Mouse (Mus musculus): ENCODE results near the gene Tfap4. TPM values are rescaled to one million over a fixed set of nuclear protein-coding genes. Genes with fewer than 3 reads are reported as not detected.

Gene Tfap4
- total RNA-seq (2021), result 1 to 10 TPM; 3.0 to 5.1 TPM
- long read RNA-seq, experiment 1, partial matches to known transcripts, result 1 of 2 reads
- long read RNA-seq, experiment 1, other reads (novel, unspliced or antisense), result 1 of 2 reads
- long read RNA-seq, experiment 2, partial matches to known transcripts, result 1 of 3 reads
- long read RNA-seq, experiment 2, other reads (novel, unspliced or antisense), result 1 of 3 reads

- intact Hi-C loops (cut with DNase I), result loop anchor here (2.0 kb wide), 1 partner anchor 47 kb away; no protein-coding TSS in a partner anchor
- peak; percentile 52 for TF ChIP-seq CTCF (IDR thresholded peaks at IDR 0.05)
- Histone ChIP-seq H3K4me3 (peak within 1 kb of the TSS; percentile 89), H3K27ac (peak within 1 kb of the TSS; percentile 97)
- peak; percentile 88 for DNase-seq
These were observed at the start of gene Tfap4 for GRCm38 (mm10) chr16:4559715-4560144. TSS of gene Tfap4 (minus strand) at chr16:4559854.

- Histone ChIP-seq H3K4me3 (no peak overlapping the region), H3K27ac (no peak overlapping the region)
- TF ChIP-seq CTCF (IDR thresholded peaks at IDR 0.05), result no peak
- no peak for DNase-seq
- intact Hi-C loops (cut with DNase I), result loop anchor here (5.0 kb wide), 1 partner anchor 121 kb away; no protein-coding TSS in a partner anchor
These were observed 48.9 kb upstream of the Tfap4 start for GRCm38 (mm10) chr16:4608532-4609059.

- Histone ChIP-seq H3K27ac (no peak overlapping the region), H3K4me3 (no peak overlapping the region)
- intact Hi-C loops (cut with DNase I), result loop anchor here (1.0 to 5.0 kb wide), 5 partner anchors 15 to 303 kb away; no protein-coding TSS in a partner anchor
- peak; percentile 87 for DNase-seq
- peak; percentile 100; the same call in 1 of the 2 replicates for TF ChIP-seq CTCF (IDR thresholded peaks at IDR 0.05)
These were observed 48.3 kb upstream of the Tfap4 start for GRCm38 (mm10) chr16:4607818-4608531.

GRCm38 (mm10) chr16:4606431-4607084 is 46.9 kb upstream of the Tfap4 start:
- Histone ChIP-seq H3K4me3 (peak overlapping the region; percentile 26), H3K27ac (peak overlapping the region; percentile 79)
- peak; percentile 75 for DNase-seq
- peak; percentile 73 for TF ChIP-seq CTCF (IDR thresholded peaks at IDR 0.05)
- intact Hi-C loops (cut with DNase I), result loop anchor here (1.0 to 5.0 kb wide), 6 partner anchors 13 to 302 kb away; no protein-coding TSS in a partner anchor

GRCm38 (mm10) chr16:4605514-4606131 is 46.0 kb upstream of the Tfap4 start:
- TF ChIP-seq CTCF (IDR thresholded peaks at IDR 0.05), result no peak
- intact Hi-C loops (cut with DNase I), result loop anchor here (1.0 to 5.0 kb wide), 4 partner anchors 45 to 301 kb away; no protein-coding TSS in a partner anchor
- DNase-seq, result no peak
- Histone ChIP-seq H3K27ac (peak overlapping the region; percentile 79; the same call in 1 of the 2 replicates), H3K4me3 (no peak overlapping the region)

GRCm38 (mm10) chr16:4604293-4604837 is 44.7 kb upstream of the Tfap4 start:
- intact Hi-C loops (cut with DNase I), result no loop called here
- Histone ChIP-seq H3K27ac (peak overlapping the region; percentile 28), H3K4me3 (no peak overlapping the region)
- TF ChIP-seq CTCF (IDR thresholded peaks at IDR 0.05), result no peak
- DNase-seq, result peak; percentile 59

GRCm38 (mm10) chr16:4603453-4603837 is 43.8 kb upstream of the Tfap4 start:
- TF ChIP-seq CTCF (IDR thresholded peaks at IDR 0.05), result no peak
- DNase-seq, result no peak
- intact Hi-C loops (cut with DNase I), result no loop called here
- peak overlapping the region; percentile 28 for H3K27ac ChIP-seq
- no peak overlapping the region for H3K4me3 ChIP-seq

GRCm38 (mm10) chr16:4602766-4603452 is 43.3 kb upstream of the Tfap4 start:
- DNase-seq, result no peak
- peak overlapping the region; percentile 28 for H3K27ac ChIP-seq
- no peak for TF ChIP-seq CTCF (IDR thresholded peaks at IDR 0.05)
- H3K4me3 ChIP-seq, result no peak overlapping the region
- intact Hi-C loops (cut with DNase I), result no loop called here

- H3K27ac ChIP-seq, result no peak overlapping the region
- TF ChIP-seq CTCF (IDR thresholded peaks at IDR 0.05), result no peak
- DNase-seq, result no peak
- no peak overlapping the region for H3K4me3 ChIP-seq
- intact Hi-C loops (cut with DNase I), result no loop called here
These were observed 42.5 kb upstream of the Tfap4 start for GRCm38 (mm10) chr16:4602189-4602588.

- intact Hi-C loops (cut with DNase I), result no loop called here
- Histone ChIP-seq H3K27ac (no peak overlapping the region), H3K4me3 (no peak overlapping the region)
- no peak for TF ChIP-seq CTCF (IDR thresholded peaks at IDR 0.05)
- no peak for DNase-seq
These were observed 41.2 kb upstream of the Tfap4 start for GRCm38 (mm10) chr16:4600701-4601310.

- no peak for TF ChIP-seq CTCF (IDR thresholded peaks at IDR 0.05)
- Histone ChIP-seq H3K4me3 (no peak overlapping the region), H3K27ac (no peak overlapping the region)
- intact Hi-C loops (cut with DNase I), result no loop called here
- DNase-seq, result no peak
These were observed 40.0 kb upstream of the Tfap4 start for GRCm38 (mm10) chr16:4599616-4600015.
